Mouse (Mus musculus) heart, postnatal 25 days (tissue): ENCODE measurements at regions not wholly inside any gene's neighbourhood (a gene's known extent, or its start where the extent isn't known, plus 50 kb on each side); places are given as distances from the start of the nearest gene placed in this dataset.

Experiments
- DNase-seq: peaks from one replicate; pipeline ENCODE4 v3.0.0; 2022; ENCODE audit warnings: low spot score
- intact Hi-C: fragments of 180-260 bp; cut with DNase I; formaldehyde crosslinking; loops from one replicate; pipeline ENCODE4 v1.15.1; 2025

DNA sequence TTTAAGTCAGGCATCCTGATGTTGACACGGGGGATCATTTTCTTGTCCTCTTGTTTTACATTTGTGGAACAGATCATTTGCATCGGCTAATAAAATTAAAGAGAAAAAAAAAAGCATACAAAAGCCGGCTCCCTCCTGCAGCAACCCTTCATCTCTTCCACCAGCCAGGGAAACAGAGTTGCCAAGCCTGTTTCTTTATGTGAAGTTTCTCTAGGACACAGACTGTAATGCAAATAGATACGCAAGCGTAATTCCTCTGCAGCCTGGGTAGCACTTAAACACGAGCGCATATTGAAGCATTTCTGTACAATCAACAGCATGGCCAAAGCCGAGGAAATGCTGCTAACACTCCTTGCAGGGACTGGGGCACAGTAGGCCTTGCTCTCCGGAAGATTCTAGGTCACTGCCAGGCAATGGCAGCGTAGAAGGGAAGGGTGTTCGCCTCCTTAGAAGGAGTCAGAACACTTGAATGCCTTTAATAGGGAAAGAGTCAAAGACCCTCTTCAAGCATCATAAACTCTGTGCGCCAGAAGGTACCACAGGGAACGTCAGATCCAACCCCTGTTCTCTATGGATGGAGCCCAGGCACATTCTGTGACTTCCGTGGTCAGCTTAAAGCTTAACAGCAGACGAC is 425.3 kb upstream of the Smim15 start:
- intact Hi-C loops = no loop called here
- no peak for DNase-seq

DNA sequence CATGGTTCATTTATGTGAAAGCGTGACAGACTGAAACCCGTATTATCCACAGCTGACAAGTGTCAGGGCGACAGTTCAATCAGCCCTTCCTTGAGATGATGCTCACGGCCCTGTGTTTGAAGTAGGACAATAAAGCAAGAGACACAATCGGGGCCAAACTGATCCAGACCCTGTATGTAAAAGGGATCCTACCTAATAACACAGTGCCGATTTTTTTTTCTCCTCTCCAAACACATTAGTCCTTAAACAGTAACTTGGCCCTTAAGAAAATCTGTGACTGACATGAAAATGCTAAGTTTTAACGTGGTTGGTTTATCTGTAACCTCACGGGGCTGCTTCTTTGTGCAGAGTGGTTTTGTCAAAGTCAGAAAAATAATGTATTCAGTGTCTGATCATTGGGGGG is 425.9 kb upstream of the Smim15 start:
- intact Hi-C loops = no loop called here
- no peak for DNase-seq

DNA sequence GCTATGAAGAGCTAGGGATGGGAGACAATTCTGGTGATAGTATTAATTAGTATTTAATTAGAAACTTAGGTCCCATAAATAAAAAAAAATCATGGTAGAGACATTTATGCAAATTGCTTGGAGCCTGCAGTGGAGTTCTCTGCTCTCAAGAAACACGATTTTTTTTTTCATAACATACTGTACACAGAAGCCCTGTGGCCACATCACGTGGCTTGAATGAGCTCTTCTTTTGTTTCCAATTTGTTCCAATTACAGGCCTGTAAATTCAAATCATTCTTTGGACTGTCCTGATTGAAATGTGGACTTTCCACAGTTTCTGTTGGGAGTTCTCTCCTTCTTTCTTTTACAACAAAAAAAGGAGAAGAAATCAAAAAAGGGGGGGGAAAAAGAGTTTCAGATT is 426.7 kb upstream of the Smim15 start:
- DNase-seq = no peak
- intact Hi-C loops = no loop called here

DNA sequence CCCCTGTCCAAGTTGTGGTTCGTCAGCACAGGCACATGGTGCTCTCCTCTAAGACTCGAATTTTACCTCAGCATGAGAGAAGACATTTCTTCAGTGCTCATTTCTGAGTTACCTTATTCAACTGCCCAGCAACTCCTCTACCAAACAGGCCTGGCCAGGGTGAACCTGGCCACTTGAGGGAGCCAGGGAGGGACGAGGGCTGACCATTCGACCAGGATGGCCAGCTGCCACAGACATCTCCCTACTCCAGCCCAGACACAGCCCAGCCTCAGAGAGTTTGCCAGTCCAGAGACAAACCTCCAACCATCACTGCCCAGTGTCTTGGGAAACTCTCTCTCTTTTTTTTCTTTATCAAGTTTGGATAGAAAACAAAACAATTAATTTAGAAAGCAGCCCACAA is 427.5 kb upstream of the Smim15 start:
- DNase-seq = no peak
- intact Hi-C loops = no loop called here

DNA sequence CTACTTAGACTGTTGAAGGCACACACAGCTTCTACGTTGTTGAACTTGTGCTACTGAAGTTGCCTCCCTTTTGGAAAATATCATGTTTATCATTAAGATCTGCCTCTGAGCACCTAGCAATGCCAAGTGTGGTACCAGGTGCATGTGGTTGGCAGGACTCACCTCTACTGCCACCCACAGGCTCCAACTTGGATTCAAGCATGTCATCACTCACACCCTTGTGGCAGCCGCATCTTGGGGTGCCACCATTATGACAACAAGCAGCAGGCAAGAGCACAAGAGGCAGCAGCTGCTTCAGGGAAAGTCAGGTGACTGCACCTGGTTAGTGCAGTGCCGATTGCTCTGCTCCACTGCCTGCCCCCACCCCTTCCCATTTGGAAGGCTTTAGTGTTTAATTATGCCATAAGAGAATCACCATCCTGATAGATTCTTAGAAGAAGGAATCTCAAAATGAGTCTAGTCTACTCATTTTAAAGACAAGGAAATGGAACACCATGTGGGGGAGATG is 435.2 kb upstream of the Smim15 start:
- DNase-seq = no peak
- intact Hi-C loops = loop anchor here (10.0 kb wide), 1 partner anchor 276 kb away; no protein-coding TSS in a partner anchor

DNA sequence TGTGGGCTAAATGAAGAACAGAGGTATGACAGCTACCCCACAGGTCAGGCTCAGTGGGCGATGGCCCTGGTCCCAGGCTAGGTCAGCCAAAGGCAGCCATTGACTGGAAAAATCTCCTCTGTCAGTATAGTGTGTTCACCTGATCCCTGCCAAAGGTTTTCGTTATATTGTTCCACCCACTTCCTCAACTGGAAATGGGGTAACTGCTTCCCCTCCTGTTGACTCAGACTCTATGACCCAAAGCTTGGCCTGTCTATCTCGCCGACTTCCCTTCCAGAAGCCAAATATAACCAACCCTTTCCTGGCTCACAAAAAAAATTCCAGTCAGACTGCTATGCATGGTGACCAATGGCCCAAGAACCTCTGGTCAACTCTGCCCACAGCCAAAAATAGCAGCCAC is 437.0 kb upstream of the Smim15 start:
- peak; percentile 46 for DNase-seq
- intact Hi-C loops = loop anchor here (10.0 kb wide), 1 partner anchor 278 kb away; no protein-coding TSS in a partner anchor

DNA sequence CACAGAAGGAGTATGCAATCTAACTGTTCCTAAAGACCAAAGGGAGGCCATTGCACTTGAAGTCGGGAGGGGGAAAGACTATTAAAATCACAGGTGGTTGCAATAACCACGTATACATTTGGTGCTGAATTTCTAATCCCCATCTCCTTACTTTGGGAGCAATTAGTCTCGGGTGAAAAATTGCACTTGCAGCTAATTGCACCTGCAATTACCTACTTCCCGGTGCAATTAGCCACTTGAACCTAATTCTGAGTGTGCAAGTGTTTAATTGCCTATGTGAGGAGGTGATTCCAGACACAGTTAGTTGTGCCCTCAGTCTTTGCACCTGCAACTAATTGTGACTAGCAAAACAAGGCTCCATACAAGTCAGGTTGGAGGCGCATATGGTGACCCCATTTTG is 442.1 kb upstream of the Smim15 start:
- DNase-seq = no peak
- intact Hi-C loops = loop anchor here (10.0 kb wide), 1 partner anchor 283 kb away; no protein-coding TSS in a partner anchor

DNA sequence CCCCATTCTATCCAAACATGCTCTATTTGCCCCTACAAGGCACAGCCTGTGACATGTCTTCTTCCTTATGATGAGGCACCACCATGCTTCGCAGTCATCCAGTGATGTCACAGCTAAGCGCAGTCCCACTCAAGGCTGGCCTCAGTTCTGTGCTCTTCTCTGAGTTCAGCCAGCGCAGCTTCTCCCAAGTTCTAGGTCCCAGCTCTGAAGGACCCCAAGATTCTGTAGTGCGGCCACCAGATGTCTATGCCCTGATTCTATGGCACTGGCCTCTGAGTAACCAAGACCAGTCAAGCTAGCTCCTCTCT is 443.2 kb upstream of the Smim15 start:
- intact Hi-C loops = loop anchor here (10.0 kb wide), 1 partner anchor 284 kb away; no protein-coding TSS in a partner anchor
- no peak for DNase-seq

DNA sequence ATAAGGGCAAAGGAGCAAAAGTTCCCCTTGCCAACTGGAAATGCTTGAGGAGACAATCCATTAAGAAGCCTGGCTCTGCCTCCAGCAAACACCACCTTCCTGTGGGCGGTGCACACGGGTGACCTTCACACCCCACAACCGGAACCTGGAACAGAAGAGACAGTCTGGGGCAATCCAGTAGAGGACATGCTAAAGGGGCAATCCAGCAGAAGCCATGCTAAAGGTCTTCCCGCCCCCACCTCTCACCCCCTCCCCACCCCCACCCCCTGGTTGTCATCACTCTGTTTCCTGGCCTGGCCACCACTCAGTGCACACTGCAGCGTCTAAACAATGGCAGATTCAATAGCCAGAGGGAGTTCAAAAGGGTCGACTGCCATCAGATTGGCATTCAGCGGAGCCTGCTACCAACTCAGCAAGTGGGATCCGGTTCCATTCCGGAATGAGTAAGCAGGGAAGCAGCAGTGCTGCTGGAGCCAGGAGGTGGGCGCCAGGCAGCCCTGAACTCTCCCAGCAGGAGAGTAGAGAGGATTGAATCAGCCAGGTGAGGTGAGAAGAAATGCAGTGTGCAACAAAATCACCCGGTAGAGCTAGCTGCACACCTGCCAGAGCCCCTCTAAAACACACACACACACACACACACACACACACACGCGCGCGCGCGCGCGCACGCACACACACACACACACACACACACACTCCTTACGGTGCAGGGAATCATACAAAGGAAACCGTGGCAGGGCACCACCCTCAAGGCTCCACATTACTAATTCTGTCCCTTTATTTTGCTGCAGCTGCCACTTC is 443.7 kb upstream of the Smim15 start:
- no peak for DNase-seq
- intact Hi-C loops = loop anchor here (10.0 kb wide), 1 partner anchor 284 kb away; no protein-coding TSS in a partner anchor

DNA sequence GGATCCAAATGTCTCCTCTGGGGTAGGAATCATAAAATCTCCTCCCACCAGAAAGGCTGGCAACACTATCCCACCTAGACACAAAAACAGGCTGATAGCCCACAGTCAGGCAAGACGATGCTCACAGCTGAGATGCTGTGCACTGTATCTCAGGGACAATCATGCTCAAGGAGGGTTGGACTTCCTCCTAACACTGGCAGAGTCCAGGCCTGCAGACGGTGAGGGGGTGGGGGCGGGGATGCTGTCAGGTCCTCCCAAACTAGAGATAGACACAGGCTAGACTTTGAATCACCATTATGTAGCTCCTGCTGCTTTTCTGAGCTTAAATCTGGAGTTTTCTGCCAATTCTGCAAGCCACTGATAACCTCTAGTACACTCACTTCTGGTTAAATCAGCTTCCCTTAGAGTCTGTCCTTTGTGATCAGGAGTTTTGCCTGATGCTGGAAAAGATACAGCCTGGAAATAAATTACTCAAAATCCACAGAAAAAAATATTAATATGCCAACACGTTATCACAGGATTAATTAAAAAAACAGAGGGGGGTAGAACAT is 445.1 kb upstream of the Smim15 start:
- intact Hi-C loops = no loop called here
- DNase-seq = no peak

DNA sequence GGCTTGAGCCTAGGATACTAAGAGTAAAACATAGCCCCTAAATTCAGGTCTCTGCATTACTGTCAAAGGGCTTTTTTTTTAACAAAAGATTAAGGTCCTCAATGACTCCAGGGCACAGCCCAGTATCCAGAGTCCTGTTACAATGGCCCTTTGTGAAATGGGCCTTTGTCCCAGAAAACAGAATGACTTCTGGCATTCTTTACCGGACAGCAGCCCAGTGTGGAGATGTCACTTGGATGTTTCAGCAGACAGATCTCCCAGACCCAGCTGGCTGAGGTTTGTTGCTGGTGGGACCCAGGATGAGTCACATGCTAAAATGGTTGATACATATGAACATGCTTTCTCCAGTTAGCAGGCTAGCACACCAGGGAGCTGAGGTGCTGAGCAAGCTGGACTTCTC is 445.9 kb upstream of the Smim15 start:
- intact Hi-C loops = no loop called here
- DNase-seq = no peak

DNA sequence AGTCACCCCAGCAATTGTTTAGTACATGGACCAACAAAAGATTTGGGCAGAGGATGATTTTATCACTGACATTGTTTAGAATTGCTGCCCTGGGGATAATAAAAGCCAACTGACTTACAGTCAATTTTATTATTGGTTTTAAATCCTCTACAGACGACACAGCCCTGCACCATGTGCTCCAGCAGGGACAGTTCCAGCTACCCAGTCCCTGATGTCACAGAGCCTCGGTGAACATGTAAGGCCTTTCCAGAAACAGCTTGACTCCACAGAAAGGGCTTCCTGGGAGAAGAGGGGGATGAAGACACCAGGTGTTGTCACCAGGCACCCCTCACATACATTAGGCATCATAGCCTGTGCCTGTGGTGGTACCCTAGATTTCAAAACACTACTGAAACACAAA is 447.0 kb upstream of the Smim15 start:
- intact Hi-C loops = no loop called here
- no peak for DNase-seq

DNA sequence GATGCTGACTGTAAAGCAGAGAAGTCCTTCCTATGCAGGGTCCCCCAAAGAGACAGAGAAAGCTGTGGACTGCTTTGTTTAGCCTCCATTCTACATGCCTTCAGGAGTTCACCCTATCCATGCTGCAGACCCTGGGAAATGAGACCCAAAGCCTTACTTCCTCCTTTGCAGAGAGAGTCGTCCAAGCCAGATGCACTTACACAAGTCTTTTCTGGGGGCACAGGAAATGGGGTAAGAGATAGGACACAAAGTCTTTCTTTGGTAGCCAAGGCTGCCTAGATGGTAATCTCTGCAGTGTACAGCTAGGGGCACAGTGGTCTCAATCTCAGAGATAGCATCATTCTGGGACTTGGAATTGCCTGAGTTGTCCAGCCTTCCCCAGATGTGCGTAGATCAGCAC is 448.1 kb upstream of the Smim15 start:
- no peak for DNase-seq
- intact Hi-C loops = no loop called here

DNA sequence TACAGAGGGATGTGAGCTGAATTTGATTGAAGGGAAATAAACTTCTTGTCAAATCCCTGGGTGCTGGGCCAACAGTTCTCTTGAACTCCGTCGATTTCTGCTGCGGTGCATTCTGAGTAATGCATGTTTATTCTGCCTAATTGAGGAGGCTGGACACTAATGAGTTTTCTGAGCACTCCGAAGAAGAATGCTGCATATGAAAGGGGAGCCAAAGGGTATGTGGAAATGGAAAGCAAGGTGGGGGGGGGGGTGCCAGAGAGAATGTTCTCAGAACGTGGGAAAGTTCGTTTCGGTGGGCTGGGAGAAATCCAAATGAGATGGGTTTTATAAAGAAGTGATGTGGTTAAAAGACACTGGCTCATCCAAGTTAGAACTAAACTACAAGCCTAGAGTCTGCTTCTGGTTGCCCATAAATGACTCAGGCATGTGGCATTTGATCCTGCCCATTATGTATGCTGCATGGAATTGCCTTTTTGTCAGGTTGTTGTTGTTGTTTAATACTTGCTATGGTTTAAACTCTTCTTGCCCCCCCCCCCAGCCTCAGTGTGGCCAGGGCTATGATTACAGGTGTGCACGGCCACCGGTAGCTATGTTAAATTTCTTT is 455.7 kb upstream of the Smim15 start:
- no peak for DNase-seq

DNA sequence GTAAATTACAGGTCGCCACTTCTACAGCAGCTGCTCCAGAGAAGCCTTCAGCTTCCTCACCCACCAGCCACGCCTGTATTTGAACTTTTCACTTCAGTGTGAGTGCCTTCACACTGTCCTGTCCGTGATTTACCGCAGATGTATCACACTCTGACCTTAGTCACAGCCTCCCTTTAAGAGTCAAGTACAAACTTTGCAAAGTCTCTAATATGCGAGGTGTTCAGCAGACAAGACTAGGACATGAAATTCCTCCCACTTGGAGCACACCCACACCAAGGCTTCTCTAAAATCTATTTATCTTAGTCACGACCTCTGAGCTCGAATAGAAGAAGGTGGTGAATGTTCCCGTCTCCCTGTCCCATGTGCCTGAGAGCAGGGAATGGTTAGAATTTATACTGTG is 456.6 kb upstream of the Smim15 start:
- intact Hi-C loops = no loop called here

More for the DNA sequence above, 455.7 kb upstream of the Smim15 start:
- intact Hi-C loops = no loop called here

DNA sequence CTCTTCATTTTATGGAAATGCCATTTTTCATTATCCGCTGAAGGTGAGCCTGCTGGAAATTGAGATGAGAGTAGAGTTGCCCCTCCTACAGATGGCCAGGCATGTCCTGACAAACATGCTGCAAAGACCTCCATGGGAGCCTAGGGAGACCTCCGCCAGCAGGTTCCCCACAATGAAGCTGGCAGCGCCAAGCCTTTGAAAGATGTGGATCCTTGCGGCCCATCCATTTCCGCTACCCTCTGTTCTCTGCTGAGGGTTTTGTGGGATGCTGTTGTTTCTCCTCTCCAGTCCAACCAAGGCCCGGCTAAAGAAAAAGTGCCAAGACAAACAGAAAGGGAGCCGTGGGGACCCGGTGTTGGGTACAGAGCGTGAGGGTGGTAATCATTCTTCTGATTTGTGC is 458.3 kb upstream of the Smim15 start:
- no peak for DNase-seq
- intact Hi-C loops = no loop called here

More for the DNA sequence above, 456.6 kb upstream of the Smim15 start:
- no peak for DNase-seq

DNA sequence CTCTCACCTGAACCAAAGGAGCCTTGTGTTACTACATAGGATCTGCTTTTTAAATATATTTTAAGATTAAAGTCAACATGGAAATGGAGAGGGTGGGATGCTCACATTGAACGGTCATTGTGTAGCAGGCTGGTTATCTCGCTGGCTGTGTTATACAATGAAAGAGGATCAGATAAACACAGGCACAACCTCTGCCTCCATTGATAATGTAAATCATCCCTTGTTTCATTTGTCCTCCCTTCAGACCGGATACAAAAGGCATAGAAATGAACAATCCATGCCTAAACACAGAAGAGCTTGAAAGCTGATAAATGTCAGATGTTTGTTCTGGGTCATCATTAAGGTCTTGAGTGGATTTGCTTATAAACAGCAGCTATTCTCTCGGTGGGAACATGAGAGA is 458.9 kb upstream of the Smim15 start:
- intact Hi-C loops = no loop called here
- DNase-seq = no peak

DNA sequence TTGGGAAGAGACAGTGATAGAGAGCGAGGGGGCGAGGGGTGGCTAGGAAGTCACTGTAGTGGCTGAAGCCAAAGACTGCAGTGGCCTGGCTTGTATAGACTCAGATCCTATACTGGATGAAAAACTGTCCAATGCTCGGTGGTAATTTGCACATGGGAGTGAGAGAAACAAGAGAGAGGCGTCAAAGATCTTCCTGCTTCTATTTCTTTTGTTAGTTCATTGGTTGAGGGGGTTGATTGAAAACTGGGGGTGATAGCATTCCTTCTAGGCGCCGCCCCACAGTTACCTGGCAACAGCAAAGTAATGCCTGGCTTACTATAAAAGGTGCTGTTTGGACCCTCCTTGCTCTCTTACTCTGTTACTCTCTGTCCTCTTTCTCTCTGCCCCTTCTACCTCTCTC is 465.3 kb upstream of the Smim15 start:
- intact Hi-C loops = no loop called here
- no peak for DNase-seq

DNA sequence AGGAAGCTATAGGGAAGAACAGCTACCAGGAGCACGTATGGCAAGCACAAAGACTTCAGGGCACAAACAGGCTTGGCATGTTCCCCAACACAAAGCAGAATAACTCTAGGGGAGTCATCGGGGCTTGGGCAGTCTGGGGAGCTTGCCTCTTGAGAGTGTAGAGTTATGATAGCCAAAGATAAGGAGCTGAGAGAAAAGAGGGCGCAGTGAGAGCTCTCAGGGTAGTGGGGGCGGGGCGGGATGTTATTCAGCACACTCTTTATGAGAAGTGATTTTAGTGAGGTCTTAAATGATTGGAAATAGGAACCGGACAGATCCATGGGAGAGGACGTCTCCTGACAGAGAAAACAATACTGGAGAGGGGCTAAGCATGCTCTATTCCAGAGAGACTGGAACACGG is 466.4 kb upstream of the Smim15 start:
- intact Hi-C loops = no loop called here
- no peak for DNase-seq

DNA sequence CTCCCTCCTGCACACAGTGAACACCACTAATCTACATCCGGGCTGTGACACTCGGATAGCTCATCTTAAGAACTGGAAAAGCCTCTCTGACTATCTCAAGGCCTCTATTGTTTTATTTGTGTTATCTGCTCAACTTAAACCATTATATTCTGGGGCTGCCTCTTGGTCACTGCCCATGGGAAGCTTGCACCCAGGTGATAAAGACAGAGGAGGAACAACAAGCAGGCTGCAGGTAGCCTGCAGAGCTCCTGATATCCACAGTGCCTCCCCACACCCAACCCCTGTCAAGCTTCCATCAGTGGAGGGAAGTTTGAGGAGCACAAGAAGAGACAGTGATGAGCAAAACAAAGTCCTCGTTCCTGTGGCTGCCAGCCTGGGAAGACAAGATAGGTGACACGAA is 467.0 kb upstream of the Smim15 start:
- DNase-seq = no peak
- intact Hi-C loops = no loop called here

DNA sequence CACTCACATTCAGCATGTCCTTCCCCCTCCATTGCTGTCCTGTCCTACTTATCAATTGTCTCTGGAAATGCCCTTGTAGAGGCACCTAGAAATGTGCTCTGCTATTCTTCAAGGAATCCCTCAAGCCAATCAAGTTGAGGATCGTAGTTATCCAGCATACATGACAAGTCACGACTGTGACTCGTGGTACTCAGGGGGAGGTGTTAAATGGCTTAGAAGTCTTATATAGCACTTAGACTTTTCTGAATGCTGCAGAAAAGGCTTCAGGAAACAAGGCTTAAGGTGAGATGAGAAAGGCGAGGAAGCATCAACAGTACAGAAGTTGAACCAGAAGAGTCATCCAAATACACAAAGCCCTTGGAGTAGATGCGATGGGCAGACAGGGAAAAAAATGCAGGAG is 467.5 kb upstream of the Smim15 start:
- DNase-seq = no peak
- intact Hi-C loops = no loop called here
